Mouse (Mus musculus): ENCODE data around the gene Dgki. TPM values are rescaled to one million over a fixed set of nuclear protein-coding genes. Genes with fewer than 3 reads are reported as not detected.
"Not testable (repeated sequence)": the region's sequence is repeated elsewhere in the genome, so short reads cannot be mapped to it uniquely, and the experiment has no call there.

Dgki gene
- total and polyA plus RNA-seq, 3 experiments: 0.05 TPM; not detected in 2

- ATAC-seq (ENCODE audit: extremely low read depth, insufficient number of reproducible peaks, low FRiP score, poor library complexity, severe bottlenecking) (no peak), DNase-seq (ENCODE audit: low spot score) (no peak)
- Histone ChIP-seq H3K9me3 (replicated peaks) (0 out of 2 replicates have a peak, but pooled peaks cover 2% of the 10 kb centered on the region), H3K4me3 (ENCODE audit: low read depth, low read length) (no peak overlapping the region), H3K27me3 (ENCODE audit: insufficient read depth, low read length) (no peaks in the 10 kb centered on the region), H3K4me1 (ENCODE audit: insufficient read depth, low read depth, low read length) (no peaks in the 10 kb centered on the region), H3K36me3 (replicated peaks) (no peaks in the 10 kb centered on the region)
- TF ChIP-seq POLR2AphosphoS5 (IDR thresholded peaks at IDR 0.05; ENCODE audit: insufficient replicate concordance, low read depth, low read length) (no peak), GATA1 (IDR thresholded peaks at IDR 0.05; ENCODE audit: borderline replicate concordance, low read length) (no peak), CTCF (IDR thresholded peaks at IDR 0.05; ENCODE audit: low read depth, low read length) (no peak), GATA2 (IDR thresholded peaks at IDR 0.05; ENCODE audit: borderline replicate concordance, low read depth, low read length) (no peak), TAL1 (conservative IDR thresholded peaks at IDR 0.05; ENCODE audit: low read depth, low read length) (no peak)
Observed at GRCm38 (mm10) chr6:37131257-37131656, 168.7 kb downstream of the Dgki start.

GRCm38 (mm10) chr6:37120417-37121154 is 179.4 kb downstream of the Dgki start:
- ATAC-seq (ENCODE audit: extremely low read depth, insufficient number of reproducible peaks, low FRiP score, poor library complexity, severe bottlenecking): no peak
- no peak for TF ChIP-seq GATA2 (IDR thresholded peaks at IDR 0.05; ENCODE audit: borderline replicate concordance, low read depth, low read length)
- TF ChIP-seq POLR2AphosphoS5 (IDR thresholded peaks at IDR 0.05; ENCODE audit: insufficient replicate concordance, low read depth, low read length): no peak
- no peak for TF ChIP-seq TAL1 (conservative IDR thresholded peaks at IDR 0.05; ENCODE audit: low read depth, low read length)
- TF ChIP-seq CTCF (IDR thresholded peaks at IDR 0.05; ENCODE audit: low read depth, low read length): no peak
- Histone ChIP-seq H3K4me1 (ENCODE audit: insufficient read depth, low read depth, low read length) (no peaks in the 10 kb centered on the region), H3K9me3 (replicated peaks) (0 out of 2 replicates have a peak, but pooled peaks cover 2% of the 10 kb centered on the region), H3K36me3 (replicated peaks) (no peaks in the 10 kb centered on the region), H3K27me3 (ENCODE audit: insufficient read depth, low read length) (no peaks in the 10 kb centered on the region), H3K4me3 (ENCODE audit: low read depth, low read length) (no peak overlapping the region)
- no peak for DNase-seq (ENCODE audit: low spot score)

DNA sequence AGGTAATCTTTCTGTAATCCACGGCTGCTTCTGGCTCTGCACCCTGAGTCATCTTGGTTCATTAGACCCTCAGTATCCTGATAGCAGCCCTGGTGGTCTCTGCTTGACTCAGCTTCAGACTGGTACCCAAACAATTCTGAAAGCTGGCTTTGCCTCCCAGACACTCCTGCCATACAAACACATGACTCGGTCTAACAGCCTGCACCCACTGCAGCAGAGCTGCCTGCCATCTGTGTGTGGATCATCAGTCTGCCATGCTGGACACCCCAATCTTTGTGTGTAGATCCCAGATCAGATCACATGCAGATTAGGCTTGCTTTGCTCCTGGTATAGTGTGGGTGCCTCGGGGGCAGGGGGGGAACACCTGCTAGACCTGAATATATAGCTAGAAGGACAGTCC is 180.8 kb downstream of the Dgki start:
- DNase-seq (ENCODE audit: low spot score): no peak

DNA sequence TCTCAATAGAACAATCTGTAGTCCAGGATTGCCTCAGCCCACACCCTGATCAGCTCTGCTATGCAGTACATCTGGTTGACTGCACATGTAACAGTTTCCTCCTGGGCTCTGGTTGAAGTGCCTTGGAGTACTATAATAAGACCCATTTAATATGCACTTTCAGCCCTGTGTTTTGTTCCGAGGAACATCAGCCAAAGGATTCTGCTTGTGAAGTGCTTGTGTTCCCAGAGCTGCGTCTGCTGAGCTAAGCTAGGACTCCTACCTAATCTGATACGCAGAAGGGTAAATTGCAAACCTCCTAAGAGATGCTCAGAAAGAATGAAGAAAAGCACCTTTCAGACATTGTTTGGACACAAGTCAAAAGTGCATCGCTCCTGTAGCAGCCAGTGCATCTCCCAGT is 186.9 kb downstream of the Dgki start:
- TF ChIP-seq GATA2 (IDR thresholded peaks at IDR 0.05; ENCODE audit: borderline replicate concordance, low read depth, low read length): no peak
- Histone ChIP-seq H3K4me3 (ENCODE audit: low read depth, low read length) (no peak overlapping the region), H3K4me1 (ENCODE audit: insufficient read depth, low read depth, low read length) (no peaks in the 10 kb centered on the region), H3K36me3 (replicated peaks) (no peaks in the 10 kb centered on the region), H3K9me3 (replicated peaks) (no peaks in the 10 kb centered on the region), H3K27me3 (ENCODE audit: insufficient read depth, low read length) (no peaks in the 10 kb centered on the region)
- no peak for ATAC-seq (ENCODE audit: extremely low read depth, insufficient number of reproducible peaks, low FRiP score, poor library complexity, severe bottlenecking)
- DNase-seq (ENCODE audit: low spot score): no peak

More for the DNA sequence above, 180.8 kb downstream of the Dgki start:
- H3K9me3 ChIP-seq (replicated peaks): 0 out of 2 replicates have a peak, but pooled peaks cover 2% of the 10 kb centered on the region
- H3K4me3 ChIP-seq (ENCODE audit: low read depth, low read length): no peak overlapping the region
- no peaks in the 10 kb centered on the region for H3K36me3 ChIP-seq (replicated peaks)
- no peak for ATAC-seq (ENCODE audit: extremely low read depth, insufficient number of reproducible peaks, low FRiP score, poor library complexity, severe bottlenecking)
- H3K4me1 ChIP-seq (ENCODE audit: insufficient read depth, low read depth, low read length): no peaks in the 10 kb centered on the region
- TF ChIP-seq POLR2AphosphoS5 (IDR thresholded peaks at IDR 0.05; ENCODE audit: insufficient replicate concordance, low read depth, low read length): no peak
- TF ChIP-seq GATA2 (IDR thresholded peaks at IDR 0.05; ENCODE audit: borderline replicate concordance, low read depth, low read length): no peak
- TF ChIP-seq TAL1 (conservative IDR thresholded peaks at IDR 0.05; ENCODE audit: low read depth, low read length): no peak
- no peak for TF ChIP-seq GATA1 (IDR thresholded peaks at IDR 0.05; ENCODE audit: borderline replicate concordance, low read length)
- no peak for TF ChIP-seq CTCF (IDR thresholded peaks at IDR 0.05; ENCODE audit: low read depth, low read length)
- H3K27me3 ChIP-seq (ENCODE audit: insufficient read depth, low read length): no peaks in the 10 kb centered on the region

DNA sequence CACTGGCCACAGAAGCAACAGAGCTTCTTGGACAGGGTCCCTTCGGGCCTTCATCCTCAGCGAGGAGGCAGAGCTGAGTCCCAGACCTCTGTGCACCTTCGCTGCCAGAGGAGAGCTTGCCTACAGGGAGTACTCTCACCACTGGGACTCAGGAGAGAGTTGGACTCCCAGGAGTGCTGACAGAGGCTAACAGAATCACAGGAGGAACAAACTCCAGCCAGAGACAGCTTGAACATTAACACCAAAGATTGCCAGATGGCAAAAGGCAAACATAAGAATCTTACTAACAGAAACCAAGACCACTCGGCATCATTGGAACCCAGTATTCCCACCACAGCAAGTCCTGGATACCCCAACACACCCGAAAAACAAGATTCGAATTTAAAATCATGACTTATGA is 193.7 kb downstream of the Dgki start:
- not testable (repeated sequence) for ATAC-seq (ENCODE audit: extremely low read depth, insufficient number of reproducible peaks, low FRiP score, poor library complexity, severe bottlenecking); H3K36me3 ChIP-seq (replicated peaks); H3K4me3 ChIP-seq (ENCODE audit: low read depth, low read length); H3K4me1 ChIP-seq (ENCODE audit: insufficient read depth, low read depth, low read length); H3K9me3 ChIP-seq (replicated peaks); DNase-seq (ENCODE audit: low spot score); H3K27me3 ChIP-seq (ENCODE audit: insufficient read depth, low read length)

GRCm38 (mm10) chr6:37100413-37100812 is 199.6 kb downstream of the Dgki start:
- TF ChIP-seq TAL1 (conservative IDR thresholded peaks at IDR 0.05; ENCODE audit: low read depth, low read length) (no peak), POLR2AphosphoS5 (IDR thresholded peaks at IDR 0.05; ENCODE audit: insufficient replicate concordance, low read depth, low read length) (no peak), GATA1 (IDR thresholded peaks at IDR 0.05; ENCODE audit: borderline replicate concordance, low read length) (no peak), GATA2 (IDR thresholded peaks at IDR 0.05; ENCODE audit: borderline replicate concordance, low read depth, low read length) (no peak), CTCF (IDR thresholded peaks at IDR 0.05; ENCODE audit: low read depth, low read length) (no peak)
- ATAC-seq (ENCODE audit: extremely low read depth, insufficient number of reproducible peaks, low FRiP score, poor library complexity, severe bottlenecking): no peak

More at GRCm38 (mm10) chr6:37100413-37100812, 199.6 kb downstream of the Dgki start:
- Histone ChIP-seq H3K4me3 (ENCODE audit: low read depth, low read length) (no peak overlapping the region), H3K27me3 (ENCODE audit: insufficient read depth, low read length) (peaks cover 4% of the 10 kb centered on the region; the same call in 1 of the 2 replicates), H3K4me1 (ENCODE audit: insufficient read depth, low read depth, low read length) (no peaks in the 10 kb centered on the region), H3K36me3 (replicated peaks) (no peaks in the 10 kb centered on the region), H3K9me3 (replicated peaks) (0 out of 2 replicates have a peak, but pooled peaks cover 3% of the 10 kb centered on the region)
- no peak for DNase-seq (ENCODE audit: low spot score)
